Mouse (Mus musculus): ENCODE results near the gene Gm10058.
"Not testable (repeated sequence)": the region's sequence is repeated elsewhere in the genome, so short reads cannot be mapped to it uniquely, and the experiment has no call there.

Gene Gm10058

DNA sequence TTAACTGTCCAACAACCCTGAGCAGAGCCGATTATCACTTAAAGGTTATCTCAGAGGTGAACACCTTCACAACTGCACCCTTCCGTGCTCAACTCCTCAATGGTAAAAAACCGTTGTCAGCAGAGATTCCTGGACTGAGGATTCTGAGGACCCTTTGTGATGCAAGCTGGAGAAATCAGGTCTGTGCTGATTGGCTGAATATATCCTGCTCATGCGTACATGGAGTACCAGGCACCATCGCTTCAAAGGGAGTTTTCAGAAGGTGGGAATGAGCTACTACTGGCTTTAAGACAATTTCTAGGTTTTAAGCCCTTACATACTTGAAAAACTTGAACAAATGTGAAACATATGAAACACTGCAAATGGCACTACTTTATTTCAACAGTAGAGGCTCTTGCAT lies at the start of gene Gm10058:
Gm10058 (minus strand) TSS at position 101 of the 400 bp plus-strand sequence.
- not testable (repeated sequence) for DNase-seq (ENCODE audit: low spot score in 2 of 2)

Data from frontal cortex, postnatal 10 days (tissue).